10 mouse cellular contexts compared by ENCODE assay signal in genomic region chr10:78360290-78360711, GRCm38 (mm10). TPM values are rescaled to one million over a fixed set of nuclear protein-coding genes. Genes with fewer than 3 reads are reported as not detected.
DNase-seq lines count a peak whose midpoint lies in the region; ATAC-seq and TF ChIP-seq lines count a peak whose summit lies in the region.
"Had no signal": no experiment of that assay in that cellular context is flagged by ENCODE, and none has a peak within 500 bp of the region (broad histone marks: within the 10 kb centered on the region; RNA-seq: fewer than 3 reads in every experiment).

No protein-coding gene starts in this region.

- no peak overlapping the region for H3K4me3 ChIP-seq in heart, postnatal 0 days (ENCODE audit: low read depth, low read length)
- H3K4me3 ChIP-seq in heart, embryonic 10.5 days = no peak overlapping the region
- no peak overlapping the region for H3K4me3 ChIP-seq in embryonic facial prominence, embryonic 15.5 days (replicated peaks)
- H3K4me3 ChIP-seq in hindbrain, embryonic 14.5 days (replicated peaks; ENCODE audit: low read length) = no peak overlapping the region
- H3K4me3 ChIP-seq: limb, embryonic 12.5 days had no signal

- ATAC-seq in heart, postnatal 0 days (ENCODE audit: insufficient read depth, low read depth) = peak; percentile 55; the same call in 1 of the 2 replicates
- no peak for ATAC-seq in embryonic facial prominence, embryonic 15.5 days (ENCODE audit: insufficient number of reproducible peaks, low FRiP score, low TSS enrichment, low read depth)
- ATAC-seq in hindbrain, embryonic 14.5 days (ENCODE audit: low FRiP score) = no peak

- TF ChIP-seq EP300 in heart, postnatal 0 days (IDR thresholded peaks at IDR 0.05; ENCODE audit: low read depth) = no peak

- no peaks in the 10 kb centered on the region for H3K27me3 ChIP-seq in heart, postnatal 0 days (ENCODE audit: control insufficient read depth, insufficient read depth, low read length)
- H3K27me3 ChIP-seq in heart, embryonic 10.5 days (ENCODE audit: insufficient read depth, poor library complexity, severe bottlenecking) = no peaks in the 10 kb centered on the region; the same call in 1 of the 2 replicates
- H3K27me3 ChIP-seq in embryonic facial prominence, embryonic 15.5 days = no peaks in the 10 kb centered on the region
- no peaks in the 10 kb centered on the region for H3K27me3 ChIP-seq in hindbrain, embryonic 14.5 days (ENCODE audit: control insufficient read depth, insufficient read depth, low read length)
- H3K27me3 ChIP-seq: limb, embryonic 12.5 days had no signal

- peak; percentile 34 for DNase-seq in heart, postnatal 0 days (ENCODE audit: low spot score)
- DNase-seq in heart, embryonic 10.5 days (ENCODE audit: low spot score) = no peak
- DNase-seq in 416B (ENCODE audit: low read depth) = peak; percentile 54
- DNase-seq in adrenal gland, postnatal 14 days = peak; percentile 68
- DNase-seq in gastrocnemius, postnatal 4 days (ENCODE audit: low spot score in 2 of 2) = no peak
- no peak for DNase-seq in urinary bladder, postnatal 4 days (ENCODE audit: low spot score in 2 of 2)
- no peak for DNase-seq in hindbrain, embryonic 14.5 days (ENCODE audit: low spot score)

- peak overlapping the region; percentile 64 for H3K27ac ChIP-seq in heart, postnatal 0 days (ENCODE audit: low read depth)
- no peak overlapping the region for H3K27ac ChIP-seq in heart, embryonic 10.5 days
- peak overlapping the region; percentile 25; the same call in 1 of the 2 replicates for H3K27ac ChIP-seq in embryonic facial prominence, embryonic 15.5 days (replicated peaks)
- no peak overlapping the region for H3K27ac ChIP-seq in hindbrain, embryonic 14.5 days
- H3K27ac ChIP-seq: kidney, postnatal 0 days; limb, embryonic 12.5 days had no signal

- H3K9me3 ChIP-seq in heart, postnatal 0 days (replicated peaks; ENCODE audit: control insufficient read depth, low read length) = no peaks in the 10 kb centered on the region
- no peaks in the 10 kb centered on the region for H3K9me3 ChIP-seq in heart, embryonic 10.5 days
- no peaks in the 10 kb centered on the region for H3K9me3 ChIP-seq in embryonic facial prominence, embryonic 15.5 days (replicated peaks)
- no peaks in the 10 kb centered on the region for H3K9me3 ChIP-seq in hindbrain, embryonic 14.5 days (ENCODE audit: control insufficient read depth, low read length)
- H3K9me3 ChIP-seq: limb, embryonic 12.5 days had no signal

- H3K36me3 ChIP-seq in heart, postnatal 0 days (replicated peaks; ENCODE audit: control insufficient read depth, insufficient read depth, low read length) = no peaks in the 10 kb centered on the region
- no peaks in the 10 kb centered on the region for H3K36me3 ChIP-seq in heart, embryonic 10.5 days
- no peaks in the 10 kb centered on the region for H3K36me3 ChIP-seq in embryonic facial prominence, embryonic 15.5 days
- no peaks in the 10 kb centered on the region for H3K36me3 ChIP-seq in hindbrain, embryonic 14.5 days (replicated peaks; ENCODE audit: control insufficient read depth, insufficient read depth)
- H3K36me3 ChIP-seq: limb, embryonic 12.5 days had no signal

- no peak overlapping the region for H3K4me2 ChIP-seq in heart, postnatal 0 days (ENCODE audit: low read depth, low read length)
- no peak overlapping the region for H3K4me2 ChIP-seq in embryonic facial prominence, embryonic 15.5 days (replicated peaks)
- no peak overlapping the region for H3K4me2 ChIP-seq in hindbrain, embryonic 14.5 days (replicated peaks)
- H3K4me2 ChIP-seq: limb, embryonic 12.5 days had no signal

- WGBS in heart, postnatal 0 days = 43% methylated on average over 3 of the region's 3 CpGs
- 83% methylated on average over 3 of the region's 3 CpGs for WGBS in heart, embryonic 10.5 days
- 22% methylated on average over 3 of the region's 3 CpGs for WGBS in embryonic facial prominence, embryonic 15.5 days
- WGBS in hindbrain, embryonic 14.5 days = 81% methylated on average over 3 of the region's 3 CpGs

- H3K4me1 ChIP-seq in heart, postnatal 0 days (ENCODE audit: control insufficient read depth, insufficient read depth) = 0 out of 2 replicates have a peak, but pooled peaks cover 14% of the 10 kb centered on the region
- H3K4me1 ChIP-seq in heart, embryonic 10.5 days = no peaks in the 10 kb centered on the region
- H3K4me1 ChIP-seq in embryonic facial prominence, embryonic 15.5 days = peaks cover 8% of the 10 kb centered on the region; the same call in 1 of the 2 replicates
- no peaks in the 10 kb centered on the region for H3K4me1 ChIP-seq in hindbrain, embryonic 14.5 days (replicated peaks; ENCODE audit: control insufficient read depth, insufficient read depth, low read length)

- TF ChIP-seq CTCF in heart, postnatal 0 days (IDR thresholded peaks at IDR 0.05; ENCODE audit: low read depth) = no peak

- H3K9ac ChIP-seq in heart, postnatal 0 days (replicated peaks; ENCODE audit: low read depth, low read length) = no peak overlapping the region
- no peak overlapping the region for H3K9ac ChIP-seq in embryonic facial prominence, embryonic 15.5 days
- no peak overlapping the region for H3K9ac ChIP-seq in hindbrain, embryonic 14.5 days
- H3K9ac ChIP-seq: limb, embryonic 12.5 days had no signal

RNA-seq across cellular contexts. Expression of gene Agpat3, which starts 8.0 kb away (rescaled TPM):
- total RNA-seq in heart, postnatal 0 days (2014; rRNA removed; ENCODE audit: low replicate concordance) = 151 and 164 TPM in 2 replicates
- polyA plus RNA-seq in heart, postnatal 0 days (2015; fragmentation: Nextera tagmentation; extraction: Ambion mirVana) = 173 and 182 TPM in 2 replicates
- 43.7 and 44.2 TPM in 2 replicates for polyA plus RNA-seq in heart, embryonic 10.5 days (2016; fragmentation: Nextera tagmentation; extraction: Ambion mirVana)
- total RNA-seq in adrenal gland, postnatal 14 days (2021) = 323 and 324 TPM in 2 replicates
- polyA plus RNA-seq in embryonic facial prominence, embryonic 15.5 days (2015; fragmentation: Nextera tagmentation; extraction: Ambion mirVana) = 99.7 and 105 TPM in 2 replicates
- 100 to 1,000 TPM; 231 to 259 TPM for total RNA-seq in gastrocnemius, postnatal 4 days (2021)
- polyA plus RNA-seq in hindbrain, embryonic 14.5 days (2014; fragmentation: Nextera tagmentation; extraction: Ambion mirVana) = 80.3 and 81.5 TPM in 2 replicates

RNA-seq across cellular contexts. Expression of gene Rrp1, which starts 52.5 kb away (rescaled TPM):
- 86.6 and 119 TPM in 2 replicates for total RNA-seq in heart, postnatal 0 days (2014; rRNA removed; ENCODE audit: low replicate concordance)
- polyA plus RNA-seq in heart, postnatal 0 days (2015; fragmentation: Nextera tagmentation; extraction: Ambion mirVana) = 169 and 177 TPM in 2 replicates
- 271 and 283 TPM in 2 replicates for polyA plus RNA-seq in heart, embryonic 10.5 days (2016; fragmentation: Nextera tagmentation; extraction: Ambion mirVana)
- 199 and 221 TPM in 2 replicates for total RNA-seq in adrenal gland, postnatal 14 days (2021)
- 292 and 298 TPM in 2 replicates for polyA plus RNA-seq in embryonic facial prominence, embryonic 15.5 days (2015; fragmentation: Nextera tagmentation; extraction: Ambion mirVana)
- 100 to 1,000 TPM; 113 to 119 TPM for total RNA-seq in gastrocnemius, postnatal 4 days (2021)
- 324 and 336 TPM in 2 replicates for polyA plus RNA-seq in hindbrain, embryonic 14.5 days (2014; fragmentation: Nextera tagmentation; extraction: Ambion mirVana)

Comparison
In these comparisons a context has a peak if more than half of its experiments do, and no peak if none do; other contexts are left out.
1. DNase-seq: peak in heart, postnatal 0 days (single experiment), 416B (single experiment) and adrenal gland, postnatal 14 days (single experiment); none in heart, embryonic 10.5 days (single experiment), gastrocnemius, postnatal 4 days (0 of 2), urinary bladder, postnatal 4 days (0 of 2) and hindbrain, embryonic 14.5 days (single experiment).
2. H3K27ac ChIP-seq: peak in heart, postnatal 0 days (single experiment) and embryonic facial prominence, embryonic 15.5 days (single experiment); none in heart, embryonic 10.5 days (single experiment) and hindbrain, embryonic 14.5 days (single experiment).